In the genomic region with DNA sequence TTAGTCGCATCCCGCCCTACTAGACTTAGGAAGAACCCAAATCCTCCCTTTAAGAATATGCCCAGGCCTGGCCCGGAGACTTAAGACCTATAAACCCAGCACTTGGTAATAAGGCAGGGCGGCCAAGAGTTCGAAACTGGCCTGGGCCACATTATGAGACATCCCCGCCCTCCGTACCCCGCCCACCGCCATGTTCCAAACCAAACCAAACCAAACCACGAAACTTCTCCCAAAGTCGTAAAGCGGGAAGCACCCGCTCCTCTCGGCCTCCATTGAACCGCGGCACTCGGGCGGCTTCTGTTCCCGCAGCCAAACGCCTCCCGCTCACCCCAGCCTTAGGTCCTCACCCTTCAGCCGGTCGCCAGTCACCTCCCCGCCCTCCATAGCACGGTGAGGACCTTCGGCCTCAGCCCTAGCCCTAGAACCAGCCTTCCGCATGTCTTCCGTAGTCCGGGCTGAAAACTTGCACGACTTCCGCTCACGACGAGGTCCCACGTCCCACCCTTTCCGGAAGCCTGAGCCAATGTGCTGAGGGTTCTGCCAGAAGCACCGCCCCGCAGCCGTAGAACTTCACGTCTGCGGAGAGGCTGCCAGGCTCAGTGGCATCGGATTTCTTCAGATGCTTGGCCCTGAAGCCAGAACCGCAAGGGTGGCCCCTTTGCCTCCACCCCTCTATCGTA, we compare ENCODE assay signal across 1 mouse cellular context.
A peak's percentile ranks its signal among the peaks of the same experiment; 100 is the strongest.
TF ChIP-seq lines count a peak whose summit lies in the region.

A gene (minus strand): TSS at position 503 of the 680 bp plus-strand sequence.

TF ChIP-seq in MEL, 35 proteins besides CTCF, POLR2A, EP300 and RAD21 (continued from another document):
- peak; percentile 36; the same call in 1 of the 2 replicates for TF ChIP-seq BHLHE40 (IDR thresholded peaks at IDR 0.05; ENCODE audit: borderline replicate concordance, low read depth, low read length)
- TF ChIP-seq TCF12 (IDR thresholded peaks at IDR 0.05; ENCODE audit: low read depth, low read length): peak; percentile 46
- TF ChIP-seq ETS1 (IDR thresholded peaks at IDR 0.05; ENCODE audit: low read depth, low read length): peak; percentile 48
- TF ChIP-seq UBTF (IDR thresholded peaks at IDR 0.05; ENCODE audit: borderline replicate concordance, insufficient read depth, low read depth, low read length): no peak
- TF ChIP-seq TAL1 (IDR thresholded peaks at IDR 0.05; ENCODE audit: low read length): no peak
- TF ChIP-seq MYC (IDR thresholded peaks at IDR 0.05; ENCODE audit: low read depth, low read length): 0 out of 2 replicates have a peak, but pooled peaks have one; percentile 74
- no peak for TF ChIP-seq MAFK (IDR thresholded peaks at IDR 0.05; ENCODE audit: borderline replicate concordance, low read depth, low read length)
- peak; percentile 81 for TF ChIP-seq NELFE (IDR thresholded peaks at IDR 0.05; ENCODE audit: low read depth, low read length)
- no peak for TF ChIP-seq CHD1 (IDR thresholded peaks at IDR 0.05; ENCODE audit: low read depth, low read length)
- peak; percentile 97 for TF ChIP-seq ELF1 (IDR thresholded peaks at IDR 0.05; ENCODE audit: low read depth, low read length)
- TF ChIP-seq KAT2A (conservative IDR thresholded peaks at IDR 0.05; ENCODE audit: low read depth, low read length): no peak; the same call in 1 of the 2 replicates
- no peak for TF ChIP-seq GATA1 (IDR thresholded peaks at IDR 0.05; ENCODE audit: low read depth, low read length)
- no peak for TF ChIP-seq ZNF384 (IDR thresholded peaks at IDR 0.05; ENCODE audit: low read depth, low read length)
TF ChIP-seq in MEL: peak in this region for 19.
